Mouse (Mus musculus) erythroblast, embryonic 14.5 days (primary cell): ENCODE measurements around the gene Cep68. TPM values are rescaled to one million over a fixed set of nuclear protein-coding genes. Genes with fewer than 3 reads are reported as not detected.

Source experiments
- H3K27me3 ChIP-seq: 2 replicates; pipeline ENCODE4 v1.6.1; 2012; ENCODE audit warnings: inconsistent platforms; ENCODE audit not compliant: control insufficient read depth
- H3K36me3 ChIP-seq: 2 replicates; pipeline ENCODE4 v1.6.1; 2012; ENCODE audit warnings: mild to moderate bottlenecking, inconsistent platforms; ENCODE audit not compliant: control insufficient read depth
- H3K4me1 ChIP-seq: 2 replicates; pipeline ENCODE4 v1.6.1; 2012; ENCODE audit warnings: inconsistent platforms; ENCODE audit not compliant: control insufficient read depth
- H3K4me3 ChIP-seq: replicated peaks from 2 replicates; pipeline ENCODE3; 2012; ENCODE audit warnings: moderate library complexity, mild to moderate bottlenecking, inconsistent platforms
- H3K9me3 ChIP-seq: 2 replicates; pipeline ENCODE4 v1.6.1; 2012; ENCODE audit warnings: low read length, inconsistent platforms, mixed read lengths; ENCODE audit not compliant: control insufficient read depth
- GATA1 ChIP-seq: IDR thresholded peaks from 2 replicates; pipeline ENCODE4 v1.6.1; 2012; ENCODE audit warnings: low read length, inconsistent platforms, mixed read lengths
- TAL1 ChIP-seq: IDR thresholded peaks from 3 replicates; pipeline ENCODE4 v1.6.1; 2012; ENCODE audit warnings: low read length, inconsistent platforms, mixed read lengths
- polyA plus RNA-seq: library from polyadenylated mRNA; stranded (reverse); fragments of >175 nt; gene quantifications from 2 replicates; pipeline ENCODE4 v1.2.3, GENCODE M21; 2012

Cep68 gene
- 0.14 and 0.19 TPM in 2 replicates for polyA plus RNA-seq

GRCm38 (mm10) chr11:20249296-20250110, at the start of gene Cep68:
Gene Cep68, minus strand, starts transcription at chr11:20249429.
- TF ChIP-seq TAL1 (no peak), GATA1 (no peak)
- Histone ChIP-seq H3K36me3 (peaks cover 8% of the 10 kb centered on the region), H3K4me1 (peaks cover 42% of the 10 kb centered on the region), H3K4me3 (peak within 1 kb of the TSS; percentile 88), H3K27me3 (no peaks in the 10 kb centered on the region), H3K9me3 (no peaks in the 10 kb centered on the region)

- Histone ChIP-seq H3K4me3 (no peak overlapping the region), H3K36me3 (no peaks in the 10 kb centered on the region), H3K9me3 (no peaks in the 10 kb centered on the region; the same call in 1 of the 2 replicates), H3K27me3 (no peaks in the 10 kb centered on the region), H3K4me1 (no peaks in the 10 kb centered on the region)
- no peak for TF ChIP-seq GATA1
- TF ChIP-seq TAL1: no peak
Observed at GRCm38 (mm10) chr11:20284463-20284862, 35.2 kb upstream of the Cep68 start.

GRCm38 (mm10) chr11:20282601-20283219, 33.5 kb upstream of the Cep68 start:
- H3K4me1 ChIP-seq: no peaks in the 10 kb centered on the region
- TF ChIP-seq TAL1 (no peak), GATA1 (no peak)
- no peak overlapping the region for H3K4me3 ChIP-seq
- no peaks in the 10 kb centered on the region for H3K36me3 ChIP-seq
- no peaks in the 10 kb centered on the region for H3K27me3 ChIP-seq
- H3K9me3 ChIP-seq: no peaks in the 10 kb centered on the region; the same call in 1 of the 2 replicates

DNA sequence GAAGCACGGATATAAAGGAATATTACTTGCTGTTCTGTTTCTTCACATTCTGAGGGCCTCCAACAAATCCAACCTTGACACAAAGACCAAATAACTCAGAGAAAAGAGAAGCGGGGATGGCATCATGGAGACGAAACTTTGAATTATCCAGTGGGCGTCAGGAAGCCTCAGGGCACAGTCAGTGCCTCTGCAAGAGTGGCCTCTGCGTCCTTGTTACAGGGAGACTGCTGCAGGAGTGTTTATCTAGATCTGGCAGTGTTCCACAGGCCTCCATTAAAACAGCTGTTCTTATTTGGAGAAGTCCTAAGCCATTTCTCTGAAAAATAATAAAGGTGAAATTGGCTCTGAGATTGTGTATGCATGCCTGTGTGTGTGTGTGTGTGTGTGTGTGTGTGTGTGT, 31.8 kb upstream of the Cep68 start:
- H3K36me3 ChIP-seq: no peaks in the 10 kb centered on the region
- H3K4me1 ChIP-seq: no peaks in the 10 kb centered on the region
- H3K27me3 ChIP-seq: no peaks in the 10 kb centered on the region
- no peak for TF ChIP-seq TAL1
- no peak for TF ChIP-seq GATA1
- no peaks in the 10 kb centered on the region for H3K9me3 ChIP-seq
- H3K4me3 ChIP-seq: no peak overlapping the region

GRCm38 (mm10) chr11:20278702-20279101, 29.5 kb upstream of the Cep68 start:
- Histone ChIP-seq H3K9me3 (no peaks in the 10 kb centered on the region), H3K4me3 (no peak overlapping the region), H3K27me3 (no peaks in the 10 kb centered on the region), H3K36me3 (no peaks in the 10 kb centered on the region), H3K4me1 (no peaks in the 10 kb centered on the region)
- TF ChIP-seq TAL1: no peak
- no peak for TF ChIP-seq GATA1

GRCm38 (mm10) chr11:20277106-20277505, 27.9 kb upstream of the Cep68 start:
- Histone ChIP-seq H3K4me3 (no peak overlapping the region), H3K36me3 (no peaks in the 10 kb centered on the region), H3K9me3 (no peaks in the 10 kb centered on the region), H3K4me1 (no peaks in the 10 kb centered on the region), H3K27me3 (no peaks in the 10 kb centered on the region)
- no peak for TF ChIP-seq GATA1
- TF ChIP-seq TAL1: no peak

DNA sequence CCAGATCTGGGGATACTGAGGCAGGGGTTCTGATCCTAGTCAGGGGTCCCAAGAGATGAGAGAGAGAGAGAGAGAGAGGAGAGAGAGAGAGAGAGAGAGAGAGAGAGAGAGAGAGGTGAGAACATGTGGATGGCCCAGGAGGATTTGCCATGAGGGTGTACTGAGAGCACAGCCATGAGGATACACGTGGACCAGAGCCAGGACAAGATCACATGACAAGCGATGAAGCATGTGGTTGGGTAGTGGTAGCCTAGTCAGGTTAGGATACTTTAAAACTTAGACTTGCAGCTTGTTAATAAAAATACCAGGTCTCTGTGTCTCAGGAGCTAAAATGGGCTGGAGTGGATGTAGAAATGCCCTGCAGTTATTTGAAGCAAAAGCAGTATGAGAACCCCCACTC, 26.7 kb upstream of the Cep68 start:
- Histone ChIP-seq H3K27me3 (no peaks in the 10 kb centered on the region), H3K4me1 (no peaks in the 10 kb centered on the region), H3K4me3 (no peak overlapping the region), H3K9me3 (no peaks in the 10 kb centered on the region), H3K36me3 (no peaks in the 10 kb centered on the region)
- no peak for TF ChIP-seq GATA1
- TF ChIP-seq TAL1: no peak

DNA sequence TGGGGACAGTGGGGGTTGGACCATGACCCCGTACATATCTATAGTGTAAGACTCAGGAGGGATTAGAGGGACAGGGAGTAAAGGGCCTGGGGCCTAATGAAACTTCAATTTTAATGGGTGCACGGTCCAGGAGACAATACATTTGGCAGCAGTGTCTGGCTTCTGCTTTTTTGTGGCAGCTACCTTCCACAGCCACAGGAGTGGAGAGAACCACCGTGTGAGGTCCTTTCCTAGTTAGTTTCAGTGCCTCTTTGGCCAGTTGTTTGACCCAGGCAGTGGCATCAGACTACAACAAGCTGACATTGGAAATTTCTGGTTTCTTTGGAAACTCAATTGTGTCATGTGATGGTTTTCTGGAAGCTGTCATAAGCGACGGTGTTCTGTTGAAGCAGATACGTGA, 20.7 kb upstream of the Cep68 start:
- H3K4me3 ChIP-seq: no peak overlapping the region
- TF ChIP-seq GATA1 (no peak), TAL1 (no peak)
- no peaks in the 10 kb centered on the region for H3K9me3 ChIP-seq
- H3K27me3 ChIP-seq: no peaks in the 10 kb centered on the region
- H3K4me1 ChIP-seq: no peaks in the 10 kb centered on the region
- H3K36me3 ChIP-seq: no peaks in the 10 kb centered on the region

DNA sequence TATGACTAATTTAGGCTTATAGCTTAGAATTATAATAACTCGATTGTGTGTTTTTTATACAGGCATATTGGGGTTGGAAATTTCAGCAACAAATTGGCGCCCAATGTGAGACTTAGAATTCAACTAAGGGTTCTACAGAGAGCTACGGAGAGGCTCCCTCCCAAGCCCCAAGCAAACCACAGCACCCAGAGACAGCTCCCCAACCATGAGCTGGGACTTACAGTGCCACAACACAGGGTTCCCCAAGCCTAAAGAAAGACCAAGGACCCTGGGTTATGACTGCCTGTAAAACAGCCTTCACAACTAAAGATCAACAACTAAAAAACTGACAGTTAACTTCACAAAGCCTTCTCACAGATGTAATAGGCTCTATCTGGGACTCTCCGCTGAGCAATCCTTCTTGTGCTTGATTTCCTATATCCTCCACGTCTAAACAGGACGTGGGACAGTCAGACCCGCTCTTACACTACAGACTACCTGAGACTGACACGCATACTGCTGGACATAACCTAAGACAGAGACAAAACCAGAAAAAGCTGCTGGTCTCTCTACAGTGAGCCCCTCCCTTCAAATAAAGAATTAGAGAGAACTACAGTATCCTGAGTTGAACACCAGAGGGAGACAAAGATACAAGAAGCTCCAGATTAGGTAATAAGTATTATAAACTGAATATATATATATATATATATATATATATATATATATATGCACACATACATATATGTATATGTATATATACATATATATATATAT, 13.6 kb upstream of the Cep68 start:
- TF ChIP-seq TAL1 (no peak), GATA1 (no peak)
- Histone ChIP-seq H3K9me3 (no peaks in the 10 kb centered on the region), H3K27me3 (no peaks in the 10 kb centered on the region; the same call in 1 of the 2 replicates), H3K4me3 (no peak overlapping the region), H3K36me3 (no peaks in the 10 kb centered on the region), H3K4me1 (no peaks in the 10 kb centered on the region)
